Mouse (Mus musculus) CD4-positive helper T cell, adult 2 months (primary cell): Measurements from ENCODE around the gene Acot3.
A peak's percentile ranks its signal among the peaks of the same experiment; 100 is the strongest.
"Not testable (repeated sequence)": the region's sequence is repeated elsewhere in the genome, so short reads cannot be mapped to it uniquely, and the experiment has no call there.

Source experiments
- DNase-seq: peaks from one replicate; pipeline ENCODE4 v3.0.0-alpha.2; 2012; ENCODE audit warnings: low read depth, missing footprints, low spot score

Gene Acot3

DNA sequence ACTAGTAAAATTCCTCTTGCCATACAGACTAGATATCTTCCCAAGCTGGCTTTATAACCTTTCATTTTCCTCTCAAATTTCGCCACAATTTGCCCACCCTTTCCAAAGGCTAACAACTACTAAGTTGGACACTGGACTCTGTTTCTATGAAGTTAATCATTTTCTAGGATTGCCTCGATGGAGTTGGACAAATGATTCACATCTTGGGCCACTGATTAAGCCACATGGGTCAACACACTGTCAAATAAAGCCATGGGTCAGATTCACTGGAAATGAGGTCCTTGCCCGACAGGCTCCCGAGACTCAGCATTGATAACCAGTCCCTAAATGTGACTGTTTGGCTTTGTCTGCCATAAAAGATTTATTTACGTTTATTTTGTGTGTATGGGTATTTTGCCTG lies 9.7 kb upstream of the Acot3 start:
- DNase-seq: no peak

DNA sequence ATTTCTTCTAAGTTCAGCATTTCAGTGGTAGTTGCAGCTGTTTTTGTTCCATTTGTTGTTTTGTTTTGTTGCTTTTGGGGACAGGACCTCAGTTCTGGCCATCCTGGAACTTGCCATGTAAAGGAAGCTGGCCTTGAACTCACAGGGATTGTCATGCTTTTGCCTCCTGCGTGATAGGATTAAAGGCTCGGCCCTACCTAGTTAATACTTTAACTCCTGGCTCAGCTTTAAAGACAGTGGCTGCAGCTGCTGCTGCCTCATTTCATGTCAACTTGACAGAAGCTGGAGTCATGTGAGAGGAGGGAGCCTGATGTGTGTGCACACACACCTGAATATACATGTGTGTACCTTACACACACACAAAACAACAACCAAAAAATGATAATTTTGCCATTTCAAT lies 7.9 kb upstream of the Acot3 start:
- DNase-seq: no peak

GRCm38 (mm10) chr12:84046906-84047305 lies 5.0 kb upstream of the Acot3 start:
- no peak for DNase-seq

DNA sequence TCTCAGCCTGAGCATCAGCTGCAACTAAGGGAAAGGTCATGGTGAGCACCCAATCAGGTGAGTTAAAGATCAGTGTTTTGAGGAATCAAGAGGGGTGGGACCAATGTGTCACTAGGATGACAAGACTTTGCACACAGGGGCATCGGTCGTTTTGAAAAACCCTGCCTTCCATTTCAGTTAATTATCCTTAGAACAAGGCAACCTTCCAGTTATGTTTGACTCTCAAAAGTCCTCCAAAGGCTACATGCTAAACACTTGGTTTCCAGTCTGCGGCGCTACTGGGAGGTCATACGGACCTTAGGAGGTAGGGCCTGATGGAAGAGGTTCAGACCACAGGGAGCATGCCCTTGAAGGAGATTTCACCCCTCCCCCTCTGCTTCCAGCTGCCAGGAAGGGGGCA lies 1.2 kb upstream of the Acot3 start:
- DNase-seq: not testable (repeated sequence)

DNA sequence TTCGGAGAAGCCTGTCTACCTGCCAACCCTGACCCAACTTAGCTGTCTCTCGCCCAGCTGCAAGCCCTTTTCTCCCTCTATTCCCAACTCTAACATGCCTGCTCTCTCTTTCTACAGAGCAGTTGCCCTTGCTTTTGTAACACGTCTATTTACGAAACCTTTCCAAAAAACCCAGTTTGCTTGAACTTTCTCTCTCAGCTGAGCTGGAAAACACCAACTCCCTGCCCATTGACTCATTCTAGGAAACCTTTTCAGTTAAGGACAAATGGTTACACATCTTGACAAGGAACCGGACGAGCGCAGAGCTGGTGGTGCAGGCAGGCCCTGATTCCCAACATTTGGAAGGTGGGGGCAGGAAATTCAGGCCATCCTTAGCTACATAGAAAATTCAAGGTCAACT lies 665 bp downstream of the Acot3 start:
- no peak for DNase-seq

DNA sequence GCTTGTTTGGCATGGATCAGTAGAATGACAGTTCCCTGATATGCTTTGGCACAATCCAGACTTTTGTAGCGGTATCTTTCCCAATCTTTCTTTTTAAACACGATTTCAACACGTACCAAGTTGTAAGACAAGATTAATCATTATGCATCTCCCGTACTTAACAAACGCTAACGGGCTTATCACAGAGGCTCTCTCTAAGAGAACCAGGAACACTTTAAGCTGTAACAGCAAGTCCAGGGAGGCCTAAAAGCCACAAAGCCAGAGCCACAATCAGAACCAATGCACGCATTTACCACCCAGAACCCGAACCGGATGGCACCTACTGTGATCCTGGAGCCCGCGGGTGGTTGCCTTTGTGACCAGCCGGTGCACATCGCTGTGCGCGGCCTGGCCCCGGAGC lies 1.2 kb downstream of the Acot3 start:
- DNase-seq: no peak

GRCm38 (mm10) chr12:84053679-84054391 lies 1.9 kb downstream of the Acot3 start:
- DNase-seq: no peak

DNA sequence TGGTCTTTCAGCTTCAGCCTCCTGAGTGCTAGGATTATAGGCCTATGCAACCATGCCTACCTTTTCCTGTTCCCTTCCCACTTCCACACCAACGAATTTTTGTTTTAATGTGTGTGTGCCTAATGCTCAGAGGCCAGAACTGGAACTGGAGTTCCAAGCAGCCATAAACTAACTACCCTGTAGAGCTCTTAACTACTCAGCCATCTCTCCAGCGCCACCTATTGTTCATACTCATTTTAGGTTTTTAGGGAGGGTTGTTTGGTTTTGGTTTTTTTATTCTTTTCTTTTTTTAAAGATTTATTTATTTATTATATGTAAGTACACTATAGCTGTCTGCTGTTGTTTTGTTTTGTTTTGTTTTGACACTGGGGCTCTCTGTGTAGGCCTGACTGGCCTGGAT lies 9.0 kb downstream of the Acot3 start:
- peak; percentile 54 for DNase-seq

GRCm38 (mm10) chr12:84062336-84062735 lies 10.4 kb downstream of the Acot3 start:
- DNase-seq: no peak

- DNase-seq: no peak
Measured at GRCm38 (mm10) chr12:84063228-84063627, 11.3 kb downstream of the Acot3 start.

- DNase-seq: no peak
Measured at GRCm38 (mm10) chr12:84063833-84064232, 11.9 kb downstream of the Acot3 start.

GRCm38 (mm10) chr12:84064621-84065020 lies 12.7 kb downstream of the Acot3 start:
- DNase-seq: no peak

DNA sequence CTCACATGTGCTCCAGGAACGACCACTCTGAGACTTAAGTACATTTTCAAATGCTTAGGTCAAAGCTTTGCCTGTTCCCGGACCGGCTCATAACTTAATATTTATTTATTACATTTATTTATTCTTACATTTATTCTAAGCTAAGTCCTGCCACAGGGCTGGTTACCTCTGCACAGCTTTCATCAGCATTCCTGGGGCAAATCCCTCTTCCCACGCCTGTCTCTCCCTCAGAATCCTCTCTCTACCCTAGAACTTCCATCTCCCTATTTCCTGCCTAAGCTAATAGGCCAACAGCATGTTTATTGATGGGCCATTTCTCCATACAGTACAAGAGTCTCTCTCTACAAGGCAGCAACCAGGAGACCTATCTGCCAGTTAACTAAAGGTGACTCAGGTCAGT lies 15.8 kb downstream of the Acot3 start:
- DNase-seq: no peak

DNA sequence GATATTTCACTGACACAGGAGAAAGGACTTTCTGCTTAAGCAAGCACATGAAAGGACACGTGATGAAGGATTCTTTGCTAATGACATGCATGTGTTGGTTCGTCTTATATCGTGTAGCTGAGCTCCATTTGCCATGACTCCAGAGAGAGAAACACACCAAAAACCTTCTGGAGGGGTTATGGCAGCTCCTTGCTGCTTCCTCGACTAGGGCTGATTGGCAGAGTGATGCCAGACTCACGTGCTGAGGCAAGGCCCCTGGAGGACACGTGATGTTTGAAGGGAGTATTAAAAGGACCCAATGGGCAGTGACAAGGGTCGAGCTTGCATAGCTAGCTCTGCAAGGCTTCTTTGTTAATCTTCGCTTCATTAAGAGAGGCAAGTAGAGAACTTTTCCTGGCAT lies 16.4 kb downstream of the Acot3 start:
- DNase-seq: no peak

GRCm38 (mm10) chr12:84068986-84069385 lies 17.0 kb downstream of the Acot3 start, which contains the start of gene Acot5:
Acot5 (plus strand) TSS chr12:84069325.
- no peak for DNase-seq

DNA sequence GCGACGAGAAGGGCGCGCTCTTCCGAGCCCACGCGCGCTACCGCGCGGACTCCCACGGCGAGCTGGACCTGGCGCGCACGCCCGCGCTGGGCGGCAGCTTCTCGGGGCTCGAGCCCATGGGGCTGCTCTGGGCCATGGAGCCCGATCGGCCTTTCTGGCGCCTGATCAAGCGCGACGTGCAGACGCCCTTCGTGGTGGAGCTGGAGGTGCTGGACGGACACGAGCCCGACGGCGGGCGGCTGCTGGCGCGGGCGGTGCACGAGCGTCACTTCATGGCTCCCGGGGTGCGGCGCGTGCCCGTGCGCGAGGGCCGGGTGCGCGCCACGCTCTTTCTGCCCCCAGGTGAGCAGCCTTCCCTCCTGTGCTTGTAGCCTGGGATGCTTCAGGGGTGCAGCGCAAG lies 17.6 kb downstream of the Acot3 start:
- not testable (repeated sequence) for DNase-seq

DNA sequence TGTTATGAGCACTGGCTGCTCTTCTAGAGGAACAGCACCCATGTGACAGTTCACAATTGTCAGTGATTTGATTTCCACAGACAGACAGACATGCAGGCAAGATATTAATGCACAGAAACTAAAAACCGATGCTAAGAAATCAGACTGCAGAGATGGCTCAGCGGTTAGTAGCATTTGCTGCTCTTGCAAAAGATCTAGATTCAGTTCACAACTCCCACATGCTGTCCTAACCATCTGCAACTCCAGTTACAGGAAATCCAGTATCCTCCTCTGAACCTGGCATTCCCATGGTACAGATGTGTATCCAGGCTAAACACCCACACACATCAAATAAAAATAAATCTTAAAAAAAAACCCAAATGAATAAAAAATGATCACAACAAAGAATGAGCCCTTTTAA lies 19.8 kb downstream of the Acot3 start:
- DNase-seq: no peak

DNA sequence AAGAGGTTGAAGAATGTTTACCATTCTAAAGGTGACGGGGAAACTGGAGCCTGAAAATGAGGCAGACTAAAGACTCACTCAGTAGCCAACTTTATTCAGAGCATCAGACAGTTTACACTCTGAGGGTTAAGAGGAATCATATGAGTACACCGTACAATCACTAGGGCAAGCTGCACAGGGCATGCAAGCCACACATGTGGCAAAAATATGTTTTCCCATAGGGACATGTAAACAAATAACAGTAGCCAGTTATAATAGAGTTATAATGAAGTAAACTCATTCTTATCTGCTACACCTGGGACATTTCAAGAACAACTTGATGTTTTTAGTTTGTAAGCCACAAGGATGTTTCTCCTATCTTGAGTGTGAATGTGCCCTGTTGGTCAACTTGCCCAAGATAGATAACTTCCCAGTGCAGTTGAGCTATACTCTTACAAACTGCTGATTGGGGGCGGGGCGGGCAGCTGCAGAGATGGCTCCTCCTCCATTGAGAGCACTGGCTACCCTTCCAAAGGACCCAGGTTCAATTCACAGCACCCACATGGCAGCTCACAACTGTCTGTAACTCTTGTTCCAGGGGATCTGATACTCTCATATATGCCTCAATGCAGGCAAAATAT lies 25.5 kb downstream of the Acot3 start:
- no peak for DNase-seq

DNA sequence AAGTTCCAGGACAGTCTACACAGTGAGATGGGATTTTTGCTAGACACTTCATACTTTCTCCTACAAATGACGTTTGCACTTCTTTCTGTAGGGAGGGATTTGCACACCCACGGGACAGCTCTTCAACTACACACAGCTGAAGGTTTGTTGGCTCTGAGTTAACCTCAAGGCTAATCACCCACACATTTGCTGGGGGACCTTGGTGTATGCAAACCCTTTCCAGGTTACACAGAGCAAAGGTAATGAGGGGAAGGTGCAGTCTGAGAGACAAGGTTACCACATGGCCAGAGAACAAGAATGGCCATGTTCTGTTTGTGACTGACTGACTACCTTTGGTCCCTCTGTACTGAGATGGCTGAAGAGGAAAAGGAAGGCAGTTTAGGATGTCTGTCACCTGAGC lies 31.9 kb downstream of the Acot3 start:
- DNase-seq: no peak

DNA sequence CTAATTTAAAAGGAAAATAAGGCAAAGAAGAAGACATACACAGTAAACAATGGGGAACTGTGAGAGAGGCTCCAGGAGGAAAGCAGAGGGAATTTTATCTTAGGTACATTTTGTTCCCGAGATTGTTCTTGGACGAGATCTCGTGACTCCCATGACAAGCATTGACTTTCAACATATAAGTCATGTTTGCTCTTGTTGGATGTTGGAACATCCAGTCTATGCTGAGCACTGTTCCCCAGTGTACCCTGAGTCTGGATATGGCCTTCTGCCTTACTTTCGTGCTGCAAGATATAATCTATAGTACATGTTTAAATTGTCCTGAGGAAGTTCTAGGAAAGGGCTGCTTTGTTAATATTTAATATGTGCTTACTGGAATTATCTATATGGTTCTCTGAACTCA lies 32.6 kb downstream of the Acot3 start:
- no peak for DNase-seq

- DNase-seq: not testable (repeated sequence)
Measured at GRCm38 (mm10) chr12:84094666-84095065, 42.7 kb downstream of the Acot3 start.

GRCm38 (mm10) chr12:84099605-84100004 lies 47.7 kb downstream of the Acot3 start:
- no peak for DNase-seq

- no peak for DNase-seq
Measured at GRCm38 (mm10) chr12:84100071-84100470, 48.1 kb downstream of the Acot3 start.
